Mouse (Mus musculus) liver, postnatal 0 days (tissue): Measurements from ENCODE around the gene Fam198a.

ENCODE experiments used
- CTCF ChIP-seq: sonication (generic); IDR thresholded peaks from 2 replicates; pipeline ENCODE4 v1.5.1; 2016; ENCODE audit warnings: antibody characterized with exemption, low read depth
- EP300 ChIP-seq: IDR thresholded peaks from 2 replicates; pipeline ENCODE4 v1.6.1; 2016; ENCODE audit warnings: antibody characterized with exemption, low read depth, mild to moderate bottlenecking

GRCm38 (mm10) chr9:121997010-121997409 is 46.2 kb downstream of the Fam198a start, which contains the start of gene Pomgnt2:
- TF ChIP-seq EP300 (no peak), CTCF (no peak)
